Mouse (Mus musculus): ENCODE results near the gene Spon1. TPM values are rescaled to one million over a fixed set of nuclear protein-coding genes. Genes with fewer than 3 reads are reported as not detected.

Gene Spon1
- polyA plus RNA-seq, 1 experiment from 2014 or later = 79.1 TPM

GRCm38 (mm10) chr7:113997675-113998354 is 232.0 kb downstream of the Spon1 start:
- no peaks in the 10 kb centered on the region for H3K4me1 ChIP-seq (ENCODE audit: control insufficient read depth, insufficient read depth, low read length)
- no peak for ATAC-seq (ENCODE audit: insufficient read depth, low FRiP score, low TSS enrichment)

GRCm38 (mm10) chr7:114004171-114004570 is 238.4 kb downstream of the Spon1 start:
- Histone ChIP-seq H3K4me3 (ENCODE audit: low read depth, low read length) (no peak overlapping the region), H3K9ac (ENCODE audit: low read length) (no peak overlapping the region), H3K4me1 (ENCODE audit: control insufficient read depth, insufficient read depth, low read length) (no peaks in the 10 kb centered on the region), H3K36me3 (ENCODE audit: control insufficient read depth, insufficient read depth, low read length) (no peaks in the 10 kb centered on the region), H3K4me2 (ENCODE audit: low read depth) (no peak overlapping the region), H3K27ac (ENCODE audit: low read depth, low read length) (no peak overlapping the region), H3K9me3 (ENCODE audit: control insufficient read depth, low read length) (no peaks in the 10 kb centered on the region), H3K27me3 (ENCODE audit: control insufficient read depth, insufficient read depth, low read length) (no peaks in the 10 kb centered on the region)
- DNase-seq (ENCODE audit: low spot score) (no peak), ATAC-seq (ENCODE audit: insufficient read depth, low FRiP score, low TSS enrichment) (no peak)
- 17% methylated on average over 5 of the region's 5 CpGs for WGBS

More at GRCm38 (mm10) chr7:113997675-113998354, 232.0 kb downstream of the Spon1 start:
- no peaks in the 10 kb centered on the region for H3K36me3 ChIP-seq (ENCODE audit: control insufficient read depth, insufficient read depth, low read length)
- no peaks in the 10 kb centered on the region for H3K9me3 ChIP-seq (ENCODE audit: control insufficient read depth, low read length)
- no peak overlapping the region for H3K27ac ChIP-seq (ENCODE audit: low read depth, low read length)
- no peak overlapping the region for H3K4me2 ChIP-seq (ENCODE audit: low read depth)
- no peak for DNase-seq (ENCODE audit: low spot score)
- no peaks in the 10 kb centered on the region for H3K27me3 ChIP-seq (ENCODE audit: control insufficient read depth, insufficient read depth, low read length)
- WGBS = 74% methylated on average over 7 of the region's 7 CpGs
- no peak overlapping the region for H3K9ac ChIP-seq (ENCODE audit: low read length)
- no peak overlapping the region for H3K4me3 ChIP-seq (ENCODE audit: low read depth, low read length)

- DNase-seq (ENCODE audit: low spot score) (no peak), ATAC-seq (ENCODE audit: insufficient read depth, low FRiP score, low TSS enrichment) (no peak)
- no peaks in the 10 kb centered on the region for H3K9me3 ChIP-seq (ENCODE audit: control insufficient read depth, low read length)
- H3K4me1 ChIP-seq (ENCODE audit: control insufficient read depth, insufficient read depth, low read length) = no peaks in the 10 kb centered on the region
- no peaks in the 10 kb centered on the region for H3K36me3 ChIP-seq (ENCODE audit: control insufficient read depth, insufficient read depth, low read length)
- no peak overlapping the region for H3K4me2 ChIP-seq (ENCODE audit: low read depth)
- no peak overlapping the region for H3K4me3 ChIP-seq (ENCODE audit: low read depth, low read length)
- WGBS = 82% methylated on average over 5 of the region's 5 CpGs
- H3K27ac ChIP-seq (ENCODE audit: low read depth, low read length) = no peak overlapping the region
- no peaks in the 10 kb centered on the region for H3K27me3 ChIP-seq (ENCODE audit: control insufficient read depth, insufficient read depth, low read length)
- no peak overlapping the region for H3K9ac ChIP-seq (ENCODE audit: low read length)
These were observed 239.7 kb downstream of the Spon1 start for GRCm38 (mm10) chr7:114005499-114005898.

GRCm38 (mm10) chr7:114006456-114006855 is 240.7 kb downstream of the Spon1 start:
- Histone ChIP-seq H3K4me1 (ENCODE audit: control insufficient read depth, insufficient read depth, low read length) (no peaks in the 10 kb centered on the region), H3K36me3 (ENCODE audit: control insufficient read depth, insufficient read depth, low read length) (no peaks in the 10 kb centered on the region), H3K27ac (ENCODE audit: low read depth, low read length) (no peak overlapping the region), H3K9ac (ENCODE audit: low read length) (no peak overlapping the region), H3K27me3 (ENCODE audit: control insufficient read depth, insufficient read depth, low read length) (no peaks in the 10 kb centered on the region), H3K4me2 (ENCODE audit: low read depth) (no peak overlapping the region), H3K4me3 (ENCODE audit: low read depth, low read length) (no peak overlapping the region), H3K9me3 (ENCODE audit: control insufficient read depth, low read length) (no peaks in the 10 kb centered on the region)
- WGBS = 90% methylated on average over 8 of the region's 8 CpGs
- ATAC-seq (ENCODE audit: insufficient read depth, low FRiP score, low TSS enrichment) (no peak), DNase-seq (ENCODE audit: low spot score) (no peak)

GRCm38 (mm10) chr7:114007565-114007964 is 241.8 kb downstream of the Spon1 start:
- H3K4me3 ChIP-seq (ENCODE audit: low read depth, low read length) = no peak overlapping the region
- H3K4me1 ChIP-seq (ENCODE audit: control insufficient read depth, insufficient read depth, low read length) = no peaks in the 10 kb centered on the region
- DNase-seq (ENCODE audit: low spot score) (no peak), ATAC-seq (ENCODE audit: insufficient read depth, low FRiP score, low TSS enrichment) (no peak)
- no peak overlapping the region for H3K9ac ChIP-seq (ENCODE audit: low read length)
- no peak overlapping the region for H3K4me2 ChIP-seq (ENCODE audit: low read depth)
- no peak overlapping the region for H3K27ac ChIP-seq (ENCODE audit: low read depth, low read length)
- H3K36me3 ChIP-seq (ENCODE audit: control insufficient read depth, insufficient read depth, low read length) = no peaks in the 10 kb centered on the region
- H3K27me3 ChIP-seq (ENCODE audit: control insufficient read depth, insufficient read depth, low read length) = no peaks in the 10 kb centered on the region
- H3K9me3 ChIP-seq (ENCODE audit: control insufficient read depth, low read length) = no peaks in the 10 kb centered on the region
- WGBS = 72% methylated on average over 5 of the region's 5 CpGs

- no peak overlapping the region for H3K9ac ChIP-seq (ENCODE audit: low read length)
- no peaks in the 10 kb centered on the region for H3K27me3 ChIP-seq (ENCODE audit: control insufficient read depth, insufficient read depth, low read length)
- no peak overlapping the region for H3K4me2 ChIP-seq (ENCODE audit: low read depth)
- no peaks in the 10 kb centered on the region for H3K36me3 ChIP-seq (ENCODE audit: control insufficient read depth, insufficient read depth, low read length)
- no peak for DNase-seq (ENCODE audit: low spot score)
- no peak overlapping the region for H3K4me3 ChIP-seq (ENCODE audit: low read depth, low read length)
- H3K27ac ChIP-seq (ENCODE audit: low read depth, low read length) = no peak overlapping the region
- no peaks in the 10 kb centered on the region for H3K9me3 ChIP-seq (ENCODE audit: control insufficient read depth, low read length)
- WGBS = 65% methylated on average over 9 of the region's 9 CpGs
- H3K4me1 ChIP-seq (ENCODE audit: control insufficient read depth, insufficient read depth, low read length) = no peaks in the 10 kb centered on the region
- ATAC-seq (ENCODE audit: insufficient read depth, low FRiP score, low TSS enrichment) = no peak
These were observed 246.1 kb downstream of the Spon1 start for GRCm38 (mm10) chr7:114011726-114012443.

GRCm38 (mm10) chr7:114016001-114016949 is 250.5 kb downstream of the Spon1 start:
- no peak overlapping the region for H3K27ac ChIP-seq (ENCODE audit: low read depth, low read length)
- DNase-seq (ENCODE audit: low spot score) (no peak), ATAC-seq (ENCODE audit: insufficient read depth, low FRiP score, low TSS enrichment) (no peak)
- no peak overlapping the region for H3K4me3 ChIP-seq (ENCODE audit: low read depth, low read length)
- H3K9ac ChIP-seq (ENCODE audit: low read length) = no peak overlapping the region
- no peaks in the 10 kb centered on the region for H3K9me3 ChIP-seq (ENCODE audit: control insufficient read depth, low read length)
- no peaks in the 10 kb centered on the region for H3K4me1 ChIP-seq (ENCODE audit: control insufficient read depth, insufficient read depth, low read length)
- H3K4me2 ChIP-seq (ENCODE audit: low read depth) = no peak overlapping the region
- WGBS = 88% methylated on average over 8 of the region's 8 CpGs
- no peaks in the 10 kb centered on the region for H3K36me3 ChIP-seq (ENCODE audit: control insufficient read depth, insufficient read depth, low read length)
- H3K27me3 ChIP-seq (ENCODE audit: control insufficient read depth, insufficient read depth, low read length) = no peaks in the 10 kb centered on the region

GRCm38 (mm10) chr7:114018861-114019260 is 253.1 kb downstream of the Spon1 start:
- no peak overlapping the region for H3K27ac ChIP-seq (ENCODE audit: low read depth, low read length)

More at GRCm38 (mm10) chr7:114018861-114019260, 253.1 kb downstream of the Spon1 start:
- WGBS = 73% methylated on average over 3 of the region's 3 CpGs
- no peak overlapping the region for H3K9ac ChIP-seq (ENCODE audit: low read length)
- no peaks in the 10 kb centered on the region for H3K9me3 ChIP-seq (ENCODE audit: control insufficient read depth, low read length)
- H3K4me1 ChIP-seq (ENCODE audit: control insufficient read depth, insufficient read depth, low read length) = no peaks in the 10 kb centered on the region
- ATAC-seq (ENCODE audit: insufficient read depth, low FRiP score, low TSS enrichment) (no peak), DNase-seq (ENCODE audit: low spot score) (no peak)
- H3K36me3 ChIP-seq (ENCODE audit: control insufficient read depth, insufficient read depth, low read length) = no peaks in the 10 kb centered on the region
- H3K4me2 ChIP-seq (ENCODE audit: low read depth) = no peak overlapping the region
- H3K4me3 ChIP-seq (ENCODE audit: low read depth, low read length) = no peak overlapping the region
- H3K27me3 ChIP-seq (ENCODE audit: control insufficient read depth, insufficient read depth, low read length) = no peaks in the 10 kb centered on the region

All from neural tube, embryonic 11.5 days (tissue).